In the genomic region with DNA sequence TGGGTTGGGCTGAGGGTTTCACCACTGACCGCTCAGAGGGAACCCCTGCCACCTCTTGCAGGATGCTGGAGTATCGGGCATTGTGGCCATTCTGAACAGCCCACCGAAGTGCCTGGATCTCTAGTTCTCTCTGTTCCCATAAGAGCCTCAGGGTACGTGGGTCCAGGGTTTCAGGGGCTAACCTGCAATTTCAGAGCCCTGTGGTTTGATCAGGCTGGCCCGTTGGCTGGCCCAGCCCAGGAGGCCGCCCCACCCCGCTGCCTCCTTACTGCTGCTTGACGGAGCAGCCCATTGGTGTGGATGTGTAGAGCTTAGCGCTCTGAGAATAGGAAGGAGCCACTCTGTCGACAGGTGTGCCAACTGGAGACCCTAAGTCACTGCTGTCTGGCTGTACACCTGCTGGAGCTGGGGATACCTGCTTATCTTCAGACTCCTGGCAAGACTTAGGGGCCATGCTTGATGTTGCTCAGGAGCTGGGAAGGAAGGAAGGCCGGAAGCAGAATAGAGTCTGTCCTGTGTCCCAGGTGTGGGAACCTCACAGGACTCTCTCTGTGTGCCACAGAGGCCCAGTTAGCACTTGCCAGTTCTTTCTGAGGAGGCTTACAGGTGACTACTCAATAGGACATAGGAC, we compare ENCODE assay signal across 10 mouse cellular contexts. TPM values are rescaled to one million over a fixed set of nuclear protein-coding genes. Genes with fewer than 3 reads are reported as not detected.
A peak's percentile ranks its signal among the peaks of the same experiment; 100 is the strongest.
DNase-seq lines count a peak whose midpoint lies in the region; ATAC-seq and TF ChIP-seq lines count a peak whose summit lies in the region.
"Had no signal": no experiment of that assay in that cellular context is flagged by ENCODE, and none has a peak within 500 bp of the region (broad histone marks: within the 10 kb centered on the region; RNA-seq: fewer than 3 reads in every experiment).

A gene (minus strand): TSS at position 476 of the 631 bp plus-strand sequence.

- 92% methylated on average over 11 of the region's 11 CpGs for WGBS in kidney, embryonic 16.5 days
- 93% methylated on average over 11 of the region's 11 CpGs for WGBS in limb, embryonic 10.5 days
- 97% methylated on average over 11 of the region's 11 CpGs for WGBS in neural tube, embryonic 14.5 days

- no peaks in the 10 kb centered on the region for H3K27me3 ChIP-seq in kidney, embryonic 16.5 days (ENCODE audit: insufficient read depth, low read length)
- no peaks in the 10 kb centered on the region for H3K27me3 ChIP-seq in limb, embryonic 10.5 days (ENCODE audit: low read depth, poor library complexity, severe bottlenecking)
- no peaks in the 10 kb centered on the region for H3K27me3 ChIP-seq in neural tube, embryonic 14.5 days (ENCODE audit: control insufficient read depth, insufficient read depth, low read length)
- H3K27me3 ChIP-seq: Patski had no signal

- peak within 1 kb of the TSS; percentile 77 for H3K4me3 ChIP-seq in kidney, embryonic 16.5 days (ENCODE audit: low read length)
- H3K4me3 ChIP-seq in embryonic fibroblast, embryonic 13.5 days (ENCODE audit: insufficient read depth, low read length), result peak within 1 kb of the TSS; percentile 74; the same call in 1 of the 2 replicates
- H3K4me3 ChIP-seq in limb, embryonic 10.5 days, result peak within 1 kb of the TSS; percentile 80
- H3K4me3 ChIP-seq in neural tube, embryonic 14.5 days (ENCODE audit: low read depth, low read length), result peak within 1 kb of the TSS; percentile 67

- peak within 1 kb of the TSS; percentile 92 for H3K4me2 ChIP-seq in kidney, embryonic 16.5 days (replicated peaks; ENCODE audit: low read depth, low read length)
- peak within 1 kb of the TSS; percentile 91 for H3K4me2 ChIP-seq in neural tube, embryonic 14.5 days (ENCODE audit: low read depth, low read length)

- peaks cover 13% of the 10 kb centered on the region for H3K36me3 ChIP-seq in kidney, embryonic 16.5 days (ENCODE audit: insufficient read depth, low read length)
- peaks cover 17% of the 10 kb centered on the region for H3K36me3 ChIP-seq in limb, embryonic 10.5 days
- no peaks in the 10 kb centered on the region for H3K36me3 ChIP-seq in neural tube, embryonic 14.5 days (ENCODE audit: control insufficient read depth, insufficient read depth, low read length)

- no peak for ATAC-seq in kidney, embryonic 16.5 days (ENCODE audit: low FRiP score, low TSS enrichment)
- ATAC-seq in neural tube, embryonic 14.5 days (ENCODE audit: low read depth), result no peak
- ATAC-seq: Patski had no signal

- peak within 1 kb of the TSS; percentile 68 for H3K9ac ChIP-seq in kidney, embryonic 16.5 days (replicated peaks; ENCODE audit: low read length)
- H3K9ac ChIP-seq in neural tube, embryonic 14.5 days (replicated peaks; ENCODE audit: low read depth, low read length), result peak within 1 kb of the TSS; percentile 56; the same call in 1 of the 2 replicates

- H3K4me1 ChIP-seq in kidney, embryonic 16.5 days (ENCODE audit: insufficient read depth, low read length), result peaks cover 36% of the 10 kb centered on the region
- H3K4me1 ChIP-seq in embryonic fibroblast, embryonic 13.5 days (ENCODE audit: control insufficient read depth, insufficient read depth, low read length), result no peaks in the 10 kb centered on the region
- peaks cover 41% of the 10 kb centered on the region for H3K4me1 ChIP-seq in limb, embryonic 10.5 days
- H3K4me1 ChIP-seq in neural tube, embryonic 14.5 days (ENCODE audit: control insufficient read depth, insufficient read depth, low read length), result peaks cover 14% of the 10 kb centered on the region

- H3K9me3 ChIP-seq in kidney, embryonic 16.5 days (ENCODE audit: low read length), result no peaks in the 10 kb centered on the region
- H3K9me3 ChIP-seq in limb, embryonic 10.5 days (replicated peaks), result no peaks in the 10 kb centered on the region
- H3K9me3 ChIP-seq in neural tube, embryonic 14.5 days (ENCODE audit: control insufficient read depth, low read length), result no peaks in the 10 kb centered on the region

- H3K27ac ChIP-seq in kidney, embryonic 16.5 days (ENCODE audit: low read length), result peak within 1 kb of the TSS; percentile 96
- H3K27ac ChIP-seq in embryonic fibroblast, embryonic 13.5 days (ENCODE audit: insufficient read depth, low read length), result no peak within 1 kb of the TSS
- H3K27ac ChIP-seq in limb, embryonic 10.5 days, result peak within 1 kb of the TSS; percentile 92
- H3K27ac ChIP-seq in neural tube, embryonic 14.5 days (ENCODE audit: low read depth, low read length), result peak within 1 kb of the TSS; percentile 65

- TF ChIP-seq POLR2A in embryonic fibroblast, embryonic 13.5 days (IDR thresholded peaks at IDR 0.05; ENCODE audit: low read depth, low read length), result no peak

- TF ChIP-seq CTCF in embryonic fibroblast, embryonic 13.5 days (IDR thresholded peaks at IDR 0.05; ENCODE audit: borderline replicate concordance, insufficient read depth, low read length), result no peak

- no peak for DNase-seq in kidney, adult 11 months
- DNase-seq in limb, embryonic 10.5 days (ENCODE audit: low spot score), result no peak
- no peak for DNase-seq in adrenal gland, postnatal 4 days (ENCODE audit: low spot score in 2 of 2)
- DNase-seq in MN1 (ENCODE audit: low spot score), result no peak
- DNase-seq in retina, postnatal 1 day, result no peak
- DNase-seq: kidney, postnatal 14 days had no signal

RNA-seq across cellular contexts. Expression of the gene that starts here (rescaled TPM):
- polyA plus RNA-seq in kidney, embryonic 16.5 days (2015; fragmentation: Nextera tagmentation; extraction: Ambion mirVana), result 3.9 and 4.4 TPM in 2 replicates
- 0.38 and 0.58 TPM in 2 replicates for polyA plus RNA-seq in embryonic fibroblast, embryonic 13.5 days (2011; ENCODE audit: insufficient read length, low read depth, missing spikeins)
- polyA plus RNA-seq in limb, embryonic 10.5 days (2016; fragmentation: Nextera tagmentation; extraction: Ambion mirVana), result 3.5 and 4.5 TPM in 2 replicates
- 0.21 and 0.45 TPM in 2 replicates for polyA plus RNA-seq in neural tube, embryonic 14.5 days (2014; fragmentation: Nextera tagmentation; extraction: Ambion mirVana)
- total RNA-seq in adrenal gland, postnatal 4 days (2021), result 1 to 10 TPM in 1 of 2 experiments, under 1 TPM in 1; 0.82 to 1.0 TPM
